Mouse (Mus musculus): ENCODE measurements around the gene Mdk.
A peak's percentile ranks its signal among the peaks of the same experiment; 100 is the strongest.

The Mdk gene

DNA sequence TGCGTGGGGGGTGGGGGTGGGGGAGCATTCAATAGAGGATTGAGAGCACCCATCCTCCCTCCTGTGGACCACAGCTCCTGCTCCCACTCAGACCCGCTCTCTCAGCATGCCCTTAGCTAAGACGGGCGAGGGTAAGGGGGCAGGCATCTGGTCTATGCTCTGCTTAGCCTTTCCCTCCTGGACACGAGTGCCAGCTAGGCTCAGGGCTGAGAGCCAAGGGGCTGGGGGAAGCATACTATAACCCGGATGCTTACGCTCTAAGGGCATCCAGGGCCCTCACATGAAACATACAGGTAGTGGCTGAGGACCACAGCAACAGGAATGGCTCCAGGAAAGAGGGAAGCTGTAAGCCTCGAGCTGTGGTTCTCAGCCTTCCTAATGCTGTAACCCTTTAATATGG, 26.0 kb upstream of the Mdk start:
- no peak for DNase-seq

DNA sequence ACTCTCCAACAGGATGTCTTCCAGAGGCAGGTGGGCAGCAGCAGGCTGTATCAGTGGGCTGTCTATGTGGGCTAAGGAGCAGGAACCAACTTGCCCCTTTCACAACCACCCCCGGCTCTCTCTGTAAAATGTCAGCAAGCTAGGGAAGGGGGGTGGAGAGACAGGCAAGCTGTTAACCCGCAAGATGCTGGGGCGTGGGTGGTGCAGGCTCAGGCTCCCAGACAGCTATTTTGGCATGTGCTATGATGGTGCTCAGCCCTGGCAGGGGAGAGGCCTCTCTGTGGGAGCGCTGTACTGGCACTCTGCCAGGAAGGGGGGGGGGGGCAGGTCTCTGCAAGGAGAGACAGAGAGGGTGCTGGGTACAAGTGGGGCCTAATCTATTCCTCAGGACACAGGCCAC, 25.0 kb upstream of the Mdk start:
- peak; percentile 81 for DNase-seq

DNA sequence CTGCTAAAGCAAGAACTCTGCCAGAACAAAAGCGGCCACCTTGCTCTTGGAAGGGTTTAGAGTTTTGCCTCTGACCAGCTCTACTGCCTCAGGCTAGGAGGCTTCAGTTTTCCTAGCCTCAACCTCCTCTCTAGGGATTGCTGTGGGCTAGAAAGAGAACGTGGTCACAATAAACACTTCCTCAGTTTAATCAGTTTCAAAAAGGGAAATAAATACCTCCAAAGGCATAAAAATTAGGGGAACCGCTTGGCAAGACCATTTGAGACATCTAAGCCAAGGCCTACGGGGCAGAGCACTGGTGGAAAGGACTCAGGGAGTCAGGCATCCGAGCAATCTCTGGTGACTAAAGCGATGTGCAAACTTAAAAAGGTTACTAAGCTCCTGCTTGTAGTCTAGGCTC, 23.8 kb upstream of the Mdk start:
- no peak for DNase-seq

DNA sequence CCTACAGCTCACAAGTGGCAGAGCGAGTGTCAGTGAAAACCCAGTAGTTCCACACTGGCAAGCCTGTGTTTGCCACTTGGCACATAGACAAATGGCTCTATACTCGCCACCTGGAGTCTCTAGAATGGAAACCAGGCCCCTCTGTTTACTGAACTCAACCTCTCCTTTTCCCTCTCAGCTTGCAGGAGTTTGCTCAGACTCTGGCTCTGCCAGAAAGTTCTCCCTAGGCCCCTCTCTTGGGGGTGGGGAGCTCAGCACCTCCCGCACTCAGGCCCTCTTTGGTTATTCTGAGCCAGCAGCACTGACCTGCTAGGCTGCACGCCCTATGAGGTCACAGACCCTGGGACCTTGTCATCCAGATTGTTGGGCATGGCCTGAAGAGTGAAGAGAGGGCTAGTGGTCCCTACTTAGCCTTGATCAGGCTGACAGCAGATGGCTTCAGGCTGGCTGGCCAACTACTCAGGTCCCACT, 23.1 kb upstream of the Mdk start:
- DNase-seq = no peak

DNA sequence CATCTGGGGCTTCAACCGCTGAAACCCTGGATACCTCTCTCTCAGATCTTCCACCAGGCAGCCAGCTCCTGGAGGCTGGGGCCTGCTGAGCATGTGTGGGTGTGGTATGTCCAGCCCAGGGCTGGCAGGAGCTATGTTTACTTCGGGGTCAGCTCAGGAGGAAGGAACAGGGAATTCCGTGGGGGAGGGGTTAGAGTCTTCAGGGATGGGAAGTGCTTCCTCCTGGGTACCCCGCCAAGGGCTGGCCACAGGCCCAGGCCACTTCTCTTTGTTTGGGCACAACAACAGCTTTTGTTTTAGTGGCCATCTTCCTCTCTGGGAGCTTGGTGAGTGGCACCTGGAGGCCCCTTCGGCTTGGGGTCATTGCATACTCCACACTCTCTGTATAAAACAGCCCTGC, 21.7 kb upstream of the Mdk start:
- no peak for DNase-seq

DNA sequence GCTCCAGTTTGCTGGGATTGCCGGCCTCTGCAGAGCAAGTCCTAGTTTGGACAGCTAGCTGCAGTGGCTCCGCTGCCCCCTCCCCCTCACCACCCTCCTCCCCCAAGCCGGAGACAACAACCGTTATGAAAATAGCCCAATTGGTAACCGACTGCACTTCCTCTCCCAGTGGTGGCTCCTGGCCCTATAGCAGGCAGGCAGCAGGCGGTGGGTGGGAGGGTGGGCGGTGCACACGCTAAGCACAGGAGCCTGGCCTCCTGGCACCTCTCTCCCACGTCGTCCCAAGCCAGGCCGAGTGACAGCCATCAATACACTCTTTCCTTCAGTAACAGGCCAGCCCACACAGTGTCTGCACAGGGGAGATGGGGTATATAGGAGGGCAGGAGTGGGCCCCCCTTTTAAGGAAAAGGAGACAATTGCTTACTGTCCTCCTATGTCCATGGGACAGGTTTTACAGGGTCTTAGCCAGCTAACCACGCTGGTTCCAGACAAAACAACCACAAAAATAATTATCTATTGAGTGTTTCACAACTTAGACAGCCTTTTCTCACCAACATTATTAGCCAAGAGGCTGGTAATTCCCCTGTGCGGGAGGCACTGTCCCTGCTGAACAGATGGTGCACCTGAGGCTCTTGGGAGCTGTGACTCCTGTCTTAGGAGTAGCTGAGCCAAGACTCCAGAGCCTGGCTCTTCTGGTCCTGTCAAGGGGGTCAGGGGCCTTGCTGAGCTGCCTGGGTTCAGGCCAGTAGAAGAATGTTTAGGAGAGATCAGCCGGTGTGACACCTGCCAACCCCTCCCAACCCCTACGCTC, 18.4 kb upstream of the Mdk start:
- no peak for DNase-seq

DNA sequence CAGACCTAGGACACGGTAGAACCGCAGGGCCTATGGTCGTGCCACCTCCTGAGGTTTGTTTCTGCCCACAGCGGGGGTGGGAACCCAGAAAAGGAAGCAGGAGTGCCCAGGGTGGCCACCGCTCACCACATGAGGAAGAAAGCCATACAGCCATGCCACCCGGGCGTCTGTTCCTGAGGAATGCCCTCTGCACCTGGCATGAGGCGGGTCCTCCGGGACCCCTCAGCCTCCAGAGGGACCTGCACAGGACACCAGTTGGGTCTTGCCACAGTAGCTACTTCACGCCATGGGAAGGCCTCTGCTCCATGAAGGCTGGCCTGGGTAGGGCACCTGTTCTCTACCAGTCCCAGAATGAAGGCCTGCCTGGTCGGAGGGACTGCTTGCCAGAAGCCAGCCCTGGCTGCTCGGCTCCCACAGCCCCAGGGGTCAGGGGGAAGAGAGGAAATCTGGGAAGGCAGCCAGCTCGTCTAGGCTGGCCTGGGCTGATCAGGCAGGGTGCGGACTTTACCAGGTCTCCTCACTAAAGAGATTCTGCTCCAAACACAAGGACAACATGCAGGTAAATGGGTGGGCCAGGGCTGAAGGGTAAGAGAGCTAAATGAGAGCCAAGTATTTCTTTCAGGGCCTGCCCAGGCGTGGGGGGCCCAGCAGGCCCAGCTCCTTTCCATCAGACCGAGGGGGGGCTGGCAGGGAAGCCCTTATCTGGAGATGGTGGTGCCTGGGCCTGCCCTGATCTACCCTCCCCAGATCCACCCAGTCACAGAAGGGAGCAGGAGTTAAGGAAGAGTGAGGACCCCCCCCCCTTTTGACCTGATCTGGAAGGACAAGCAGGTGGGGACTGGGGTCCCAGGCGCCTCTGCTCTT, 17.5 kb upstream of the Mdk start:
- no peak for DNase-seq

DNA sequence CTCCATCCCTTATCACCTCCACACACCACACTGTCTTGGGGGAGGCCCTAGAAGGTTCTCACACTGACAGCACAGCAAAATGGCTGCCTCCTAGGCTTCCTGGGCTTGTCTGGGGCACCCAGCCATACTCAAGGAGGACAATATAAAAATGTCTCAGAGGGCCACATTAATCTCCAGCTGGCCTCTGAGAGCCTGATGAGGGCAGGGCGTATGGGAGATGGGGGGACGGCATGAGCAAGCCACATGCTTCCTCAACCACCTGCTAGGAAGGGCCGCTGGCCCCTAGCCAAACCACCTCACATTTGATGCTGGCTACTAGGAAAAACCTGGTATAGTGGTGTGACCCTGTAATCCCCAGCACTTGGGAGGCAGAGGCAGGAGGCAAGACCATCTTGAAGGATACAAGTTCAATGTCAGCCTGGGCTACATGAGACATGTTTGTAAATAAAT, 16.7 kb upstream of the Mdk start:
- no peak for DNase-seq

DNA sequence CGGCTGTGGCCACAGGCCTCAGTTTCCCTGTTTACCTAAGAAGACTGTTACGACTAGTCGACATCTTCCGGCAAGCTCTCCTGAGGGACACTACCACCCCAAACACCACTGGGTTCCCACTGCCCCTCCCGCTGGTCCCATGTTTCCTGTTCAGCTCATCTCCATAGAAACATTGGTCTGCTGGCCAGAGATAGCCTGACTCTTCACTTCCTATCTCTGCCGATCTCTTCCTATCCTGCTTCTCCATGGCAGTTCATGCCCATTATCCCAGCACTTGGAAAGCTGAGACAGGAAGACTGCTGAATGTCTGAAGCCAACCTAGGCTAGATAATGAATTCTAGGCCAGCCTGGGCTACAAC, 16.0 kb upstream of the Mdk start:
- no peak for DNase-seq

DNA sequence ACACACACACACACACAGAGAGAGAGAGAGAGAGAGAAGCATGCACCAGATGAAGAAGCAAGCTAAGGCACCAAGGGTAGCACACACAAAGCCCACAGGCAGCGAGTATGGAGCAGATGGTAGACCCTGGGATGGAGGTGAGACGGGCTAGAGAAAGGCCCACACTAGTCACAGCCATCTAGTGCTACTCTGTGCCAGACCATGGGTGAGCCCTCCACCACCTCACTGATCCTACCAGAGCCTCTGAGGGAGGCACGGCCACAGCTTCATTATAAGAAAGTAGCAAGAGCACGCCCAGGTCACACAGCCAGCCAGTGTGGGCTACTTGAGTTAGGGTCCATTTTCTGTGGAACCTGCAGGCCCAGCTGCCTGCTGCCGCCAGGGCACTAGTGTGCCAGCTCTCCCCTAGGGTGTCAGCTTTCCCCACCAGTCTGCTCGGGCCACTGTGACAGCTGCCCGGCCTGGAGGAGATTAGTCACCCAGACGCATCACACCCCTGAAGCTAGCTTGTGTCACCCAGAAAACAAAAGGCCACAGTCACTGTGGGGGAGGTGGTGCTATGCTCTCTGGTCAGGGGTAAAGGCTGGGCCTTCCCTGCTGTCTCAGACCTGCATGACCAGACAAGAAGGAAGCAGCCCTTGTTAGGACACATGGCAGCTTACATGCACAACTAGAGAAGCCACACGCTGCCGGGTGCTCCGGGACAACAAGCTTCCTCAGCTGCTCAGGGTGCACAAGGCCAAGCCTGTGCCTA, 15.5 kb upstream of the Mdk start:
- no peak for DNase-seq

DNA sequence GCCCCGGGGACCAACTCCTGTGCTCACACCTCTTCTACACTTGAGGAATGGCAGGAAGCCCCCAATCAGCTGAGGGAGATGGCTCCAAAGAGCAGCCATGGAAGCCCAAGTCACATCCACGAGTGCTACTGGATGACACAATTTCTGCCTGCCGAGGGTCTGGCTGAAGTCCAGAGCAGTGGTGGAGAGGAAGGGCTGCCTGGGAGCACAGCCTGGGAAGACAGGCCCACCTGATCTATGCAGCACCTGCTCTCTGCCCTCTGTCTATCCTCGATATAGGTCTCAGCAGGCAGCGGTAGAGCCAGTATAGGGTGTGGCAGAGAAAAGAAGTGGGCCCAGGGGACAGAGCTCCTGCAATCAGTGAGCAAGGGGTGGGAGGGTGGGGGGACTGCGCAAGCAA, 14.7 kb upstream of the Mdk start:
- DNase-seq = no peak

DNA sequence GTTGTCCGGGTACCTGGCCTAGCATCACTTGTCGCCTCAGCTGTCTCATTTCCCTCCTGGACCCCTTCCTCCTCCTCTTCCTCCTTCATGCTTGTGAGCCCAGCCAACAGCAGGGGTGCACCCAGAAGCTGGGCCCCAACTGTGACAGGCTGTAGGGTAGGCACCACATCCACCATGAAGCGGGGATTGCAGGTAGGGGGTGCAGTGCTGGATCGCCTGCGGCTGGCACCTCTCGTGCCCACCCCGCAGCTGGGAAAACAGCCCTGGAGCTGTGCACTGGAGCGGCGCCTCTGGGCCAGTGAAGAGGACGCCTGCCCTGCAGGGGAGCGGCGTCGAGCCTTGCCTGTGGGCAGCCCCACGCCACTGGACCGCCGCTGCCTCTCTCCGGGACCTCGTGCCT, 13.4 kb upstream of the Mdk start, which contains the start of gene Gm9821:
Gm9821 (plus strand) TSS at position 221 of the 400 bp plus-strand sequence.
- DNase-seq = no peak

DNA sequence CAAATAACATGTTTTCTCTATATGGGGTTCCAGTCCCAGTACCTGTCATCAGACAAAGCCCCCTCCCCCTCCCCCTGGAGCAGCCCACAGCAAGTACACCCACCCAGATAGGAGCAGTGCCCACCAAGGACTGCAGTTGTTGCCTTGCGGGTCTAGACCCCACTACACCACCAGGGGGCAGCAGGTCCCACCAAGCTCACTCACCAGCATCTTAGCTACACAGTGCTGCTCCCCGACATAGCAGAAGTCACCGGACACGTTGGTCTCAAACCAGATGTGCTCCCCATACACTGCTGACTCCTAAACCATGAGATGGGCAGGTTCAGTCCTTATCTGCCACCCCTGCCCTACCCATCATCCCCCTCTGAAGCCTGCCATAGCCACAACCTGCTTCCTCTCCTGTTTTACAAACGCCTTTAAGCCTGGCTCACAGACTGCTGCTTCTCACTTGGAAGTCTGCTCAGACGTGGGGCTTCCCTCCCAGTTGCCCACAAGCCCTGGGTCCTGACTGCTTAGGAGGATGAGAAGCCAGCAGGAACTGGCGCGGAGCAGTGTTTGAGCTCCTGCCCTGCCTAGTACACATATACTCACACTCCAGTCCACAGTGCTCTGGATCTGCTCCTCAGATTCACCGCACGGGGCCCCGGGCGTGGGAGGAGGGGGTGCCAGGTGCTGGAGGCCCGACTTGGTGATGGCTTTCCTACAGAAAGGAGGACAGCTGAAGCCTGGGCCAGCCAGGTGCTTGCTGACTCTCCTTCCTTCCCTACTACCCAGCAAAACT, 12.3 kb upstream of the Mdk start:
- DNase-seq = peak; percentile 76

DNA sequence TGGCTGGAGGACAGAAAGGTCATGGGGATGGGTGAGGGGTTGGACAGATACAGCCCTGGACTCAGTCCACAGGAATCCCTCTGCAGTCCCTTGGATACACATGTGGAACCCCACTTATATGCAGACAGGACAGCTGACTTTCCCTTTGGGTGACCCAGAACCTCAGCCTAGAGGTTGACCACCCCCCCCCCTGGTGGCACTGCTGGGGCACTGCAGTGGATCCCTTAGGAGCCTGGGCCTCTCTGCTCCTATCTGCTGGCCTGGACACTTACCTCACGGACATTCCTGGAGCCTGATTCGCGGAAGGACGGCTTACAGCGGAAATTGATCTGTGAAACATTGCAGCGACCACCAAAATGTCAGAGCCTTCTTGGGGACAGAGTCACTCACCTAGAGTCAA, 10.3 kb upstream of the Mdk start:
- DNase-seq = no peak

DNA sequence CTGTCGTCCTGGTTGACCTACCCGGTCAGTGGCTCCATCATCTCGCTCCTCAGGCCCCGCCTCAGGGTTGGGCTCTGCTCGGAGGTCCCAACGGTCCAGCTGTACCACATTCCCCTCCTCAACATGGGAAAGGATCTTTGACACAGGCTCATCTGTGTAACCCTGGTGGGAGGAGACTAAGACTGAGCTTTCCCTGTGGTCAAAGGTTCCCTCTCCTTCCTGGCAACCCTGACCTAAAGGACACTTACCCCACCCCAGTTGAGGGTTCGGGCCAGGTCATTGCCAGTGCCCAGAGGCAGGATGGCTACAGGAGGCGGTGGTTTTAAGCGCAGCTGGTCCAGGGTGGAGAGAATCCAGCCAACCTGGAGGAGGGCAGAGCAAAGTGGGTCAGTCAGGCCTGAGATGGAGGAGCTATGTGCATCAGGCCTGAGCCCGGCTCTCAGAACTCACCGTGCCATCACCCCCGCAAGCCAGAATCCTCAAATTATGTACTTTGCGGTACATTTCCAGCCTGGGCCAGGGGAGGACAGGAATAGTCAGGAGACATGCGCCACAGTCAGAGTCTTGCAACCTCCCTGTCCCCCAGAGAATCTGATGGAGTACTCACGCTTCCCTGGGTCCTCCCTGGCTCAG, 7.3 kb upstream of the Mdk start:
- no peak for DNase-seq

DNA sequence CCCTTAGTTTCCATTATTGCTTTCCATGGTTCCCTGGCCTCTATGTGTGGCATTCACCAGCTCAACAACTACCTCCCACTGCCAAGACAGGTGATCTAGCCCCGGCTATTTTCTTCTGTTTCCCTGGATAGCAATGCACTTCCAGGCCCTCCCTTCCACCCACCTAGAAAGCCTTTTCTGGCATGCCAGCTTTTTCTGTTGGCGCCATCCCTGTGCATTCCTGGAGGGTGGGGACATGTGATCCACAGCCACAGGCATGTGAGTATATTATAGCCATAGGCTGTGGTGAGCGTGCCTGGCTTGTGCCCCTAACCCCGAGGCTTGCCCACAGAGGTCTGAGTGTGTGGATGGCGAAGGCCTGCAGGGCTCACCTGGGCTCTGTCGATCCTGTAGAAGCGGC, 4.1 kb upstream of the Mdk start:
- peak; percentile 68 for DNase-seq

DNA sequence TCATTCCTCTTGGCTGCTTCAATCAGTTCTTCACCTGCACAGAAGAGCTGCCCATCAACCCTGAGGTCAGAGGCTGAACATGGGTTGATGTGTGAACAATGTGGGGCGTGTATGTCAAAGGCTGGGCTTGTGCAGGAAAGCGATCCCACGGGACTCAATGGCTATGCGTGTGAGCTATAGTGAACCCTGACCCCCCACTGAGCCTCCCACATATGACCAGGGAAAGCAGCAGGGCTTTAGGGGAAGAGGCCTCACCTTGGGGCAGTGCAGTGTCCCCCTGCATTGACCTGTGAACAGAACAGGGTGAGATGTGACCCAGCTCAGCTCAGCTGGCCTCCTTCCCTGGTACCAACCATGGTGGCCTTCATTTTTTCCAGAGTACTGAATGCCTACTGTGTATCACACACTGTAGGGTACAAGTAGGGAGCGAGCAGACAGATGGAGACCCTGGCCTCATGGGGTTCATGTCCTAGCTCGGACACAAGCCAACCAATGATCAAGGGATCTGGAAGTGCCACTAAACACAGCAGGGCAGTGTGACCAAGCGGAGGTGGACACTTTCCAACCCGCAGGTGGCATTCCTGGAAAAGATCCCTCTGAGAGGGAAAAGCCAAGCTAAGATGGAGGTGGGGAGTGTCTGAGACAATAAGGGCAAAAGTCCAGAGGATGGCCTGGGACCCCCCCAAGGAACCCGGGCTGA, 2.9 kb upstream of the Mdk start:
- no peak for DNase-seq

DNA sequence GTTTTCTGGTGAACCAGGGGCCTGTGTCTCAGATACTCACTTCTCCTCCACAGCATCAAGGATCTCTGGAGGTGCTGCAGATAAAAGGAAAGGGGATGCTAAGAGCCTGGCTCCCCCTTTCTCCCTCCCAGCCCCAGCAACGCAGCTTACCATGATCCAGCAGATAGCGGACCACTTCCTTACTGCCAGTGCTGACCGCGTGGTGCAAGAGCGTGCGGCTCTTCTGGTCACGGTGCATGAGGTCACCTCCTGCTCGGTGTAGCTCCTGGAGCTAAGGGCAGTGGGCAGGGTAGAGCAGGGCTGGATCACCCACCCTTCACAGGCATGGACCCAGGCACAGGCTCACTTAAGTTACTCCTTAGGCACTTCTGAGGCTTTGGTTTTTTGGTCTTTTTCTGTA, 1.9 kb upstream of the Mdk start:
- no peak for DNase-seq

DNA sequence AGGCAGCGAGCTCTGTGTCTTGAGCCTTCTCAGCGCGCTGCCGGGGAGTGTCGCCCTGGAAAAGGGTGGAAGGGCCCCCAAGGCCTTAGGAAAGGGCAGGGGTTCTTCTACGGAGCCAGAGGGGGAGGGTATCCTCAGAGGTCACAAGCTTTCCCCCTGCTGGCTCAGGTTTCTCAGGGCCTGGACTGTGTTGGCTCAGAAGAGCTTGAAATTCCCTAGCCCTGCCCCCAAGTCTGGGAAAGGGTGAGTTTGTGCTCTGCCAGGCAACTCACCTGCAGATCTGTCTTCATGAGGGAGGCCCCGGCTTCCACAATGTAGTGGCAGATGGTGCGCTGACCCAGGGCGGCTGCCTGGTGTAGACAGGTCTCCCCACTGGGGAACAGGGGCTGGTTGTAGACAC, 1.4 kb upstream of the Mdk start:
- no peak for DNase-seq

DNA sequence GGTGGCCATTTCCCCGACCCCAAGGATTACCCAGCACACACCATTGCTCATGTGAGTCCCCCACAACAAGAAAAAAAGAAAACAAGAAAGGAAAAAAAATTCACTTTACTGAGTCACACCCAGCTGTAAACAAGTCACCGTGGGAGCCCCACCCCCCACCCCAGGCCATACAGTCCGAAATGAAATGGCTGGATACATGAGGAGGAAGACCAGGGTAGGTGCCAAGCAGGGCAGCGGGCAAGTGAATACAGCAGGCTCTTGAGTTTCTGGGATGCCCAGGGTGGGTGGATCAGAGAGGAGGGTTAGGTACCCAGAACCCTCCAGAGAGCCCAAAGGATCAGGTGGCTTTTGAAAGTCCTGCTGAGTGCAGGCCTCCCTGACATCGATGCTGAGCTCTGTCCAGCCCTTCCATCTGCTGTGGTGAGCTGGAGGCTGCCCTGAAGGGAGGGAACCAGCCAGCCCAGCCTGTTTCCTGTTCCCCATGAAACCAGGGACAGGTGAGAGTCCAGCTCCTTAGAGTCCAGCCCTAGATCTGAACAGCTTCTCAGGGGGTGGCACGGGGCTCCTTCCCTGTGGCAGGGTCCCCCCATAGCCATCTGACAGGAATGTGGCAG, 747 bp upstream of the Mdk start:
- no peak for DNase-seq
